ENCODE assay signal across 7 mouse cellular contexts in genomic region chr7:128417930-128418779, GRCm38 (mm10). TPM values are rescaled to one million over a fixed set of nuclear protein-coding genes. Genes with fewer than 3 reads are reported as not detected.
DNase-seq lines count a peak whose midpoint lies in the region; ATAC-seq and TF ChIP-seq lines count a peak whose summit lies in the region.

TSS of gene Rgs10 (minus strand) at chr7:128418758.

- H3K27ac ChIP-seq in cortical plate, adult 2 months (ENCODE audit: insufficient read depth, low read length), result no peak within 1 kb of the TSS

- peak; percentile 45 for DNase-seq in T-cell, adult 2 months (ENCODE audit: low spot score)
- DNase-seq in gastrocnemius, postnatal 10 days, result peak; percentile 62
- DNase-seq in induced T-regulatory cell, adult 2 months (ENCODE audit: low read depth), result peak; percentile 67
- DNase-seq in left cerebral cortex, postnatal 25 days (ENCODE audit: low spot score in 2 of 2), result peak; percentile 53 to 56
- DNase-seq in right cerebral cortex, postnatal 25 days, result peak; percentile 67

- H3K4me3 ChIP-seq in cortical plate, adult 2 months (ENCODE audit: insufficient read depth, low read length), result peak within 1 kb of the TSS; percentile 43

- peak; percentile 38 for ATAC-seq in megakaryocyte-erythroid progenitor cell, adult 5-6 weeks (replicated peaks; ENCODE audit: low FRiP score, low TSS enrichment, poor library complexity, severe bottlenecking)

- no peak for TF ChIP-seq POLR2A in cortical plate, adult 2 months (IDR thresholded peaks at IDR 0.05; ENCODE audit: extremely low read depth, insufficient read depth, low read length)

- no peak for TF ChIP-seq CTCF in cortical plate, adult 2 months (IDR thresholded peaks at IDR 0.05; ENCODE audit: extremely low read depth, insufficient read depth, low read length)

- intact Hi-C loops in left cerebral cortex, postnatal 25 days (cut with DNase I), result loop anchor here (5.0 kb wide), 1 partner anchor 171 kb away; the partner anchor contains the start of gene Tgfb1i1

- H3K4me1 ChIP-seq in cortical plate, adult 2 months (ENCODE audit: control insufficient read depth, insufficient read depth, low read length), result no peaks in the 10 kb centered on the region

RNA-seq across cellular contexts. Expression of gene Rgs10, which starts in this region (rescaled TPM):
- 69.9 and 71.8 TPM in 2 replicates for polyA plus RNA-seq in cortical plate, adult 2 months (2012; rRNA removed)
- 10 to 100 TPM in 1 of 2 experiments, 1 to 10 TPM in 1; 9.8 to 10.3 TPM for total RNA-seq in gastrocnemius, postnatal 10 days (2021)
- total RNA-seq in left cerebral cortex, postnatal 25 days (2021), result 10 to 100 TPM; 45.2 to 55.3 TPM
- total RNA-seq in megakaryocyte-erythroid progenitor cell, adult 5-6 weeks (2014; fragmentation: Nextera tagmentation), result 152 and 177 TPM in 2 replicates
- 119 and 210 TPM in 2 replicates for total RNA-seq in megakaryocyte-erythroid progenitor cell, adult 5-6 weeks (2017)

Comparison
In these comparisons a context has a peak if more than half of its experiments do, and no peak if none do; other contexts are left out.
1. RNA of gene Rgs10 (total RNA-seq): 119 to 210 TPM in megakaryocyte-erythroid progenitor cell, adult 5-6 weeks and 45.2 to 55.3 TPM in left cerebral cortex, postnatal 25 days; 9.8 to 10.3 TPM in gastrocnemius, postnatal 10 days; every median in the first group is over 4 times any median in the second.
2. Peak in every context shown above with its lines, with median percentiles within 50 percentile points of each other: DNase-seq.